Mouse (Mus musculus): ENCODE results near the gene Gimd1. TPM values are rescaled to one million over a fixed set of nuclear protein-coding genes. Genes with fewer than 3 reads are reported as not detected.
A peak's percentile ranks its signal among the peaks of the same experiment; 100 is the strongest.

Gimd1 gene
- 1.0 TPM in 1 of 2 replicates, not detected in the other for total RNA-seq (2021)
- long read RNA-seq, experiment 1: 0 reads
- long read RNA-seq, experiment 2, partial matches to known transcripts: 0 of 2 reads
- long read RNA-seq, experiment 2, other reads (novel, unspliced or antisense): 1 of 2 reads

- no peak for DNase-seq
These were observed at the start of gene Gimd1 for GRCm38 (mm10) chr3:132629601-132630239. TSS of gene Gimd1 (plus strand) at chr3:132629820.

- DNase-seq: no peak
These were observed 48.4 kb upstream of the Gimd1 start for GRCm38 (mm10) chr3:132581198-132581597.

GRCm38 (mm10) chr3:132582339-132582738, 47.3 kb upstream of the Gimd1 start:
- DNase-seq: no peak

- DNase-seq: no peak
These were observed 44.3 kb upstream of the Gimd1 start for GRCm38 (mm10) chr3:132585122-132585972.

GRCm38 (mm10) chr3:132588146-132588545, 41.5 kb upstream of the Gimd1 start:
- DNase-seq: peak; percentile 16

- no peak for DNase-seq
These were observed 39.6 kb upstream of the Gimd1 start for GRCm38 (mm10) chr3:132590010-132590409.

GRCm38 (mm10) chr3:132590604-132591003, 39.0 kb upstream of the Gimd1 start:
- DNase-seq: no peak

GRCm38 (mm10) chr3:132628741-132629140, 879 bp upstream of the Gimd1 start:
- DNase-seq: no peak

GRCm38 (mm10) chr3:132633261-132633660, 3.6 kb downstream of the Gimd1 start:
- DNase-seq: no peak

GRCm38 (mm10) chr3:132637080-132637479, 7.5 kb downstream of the Gimd1 start:
- no peak for DNase-seq

GRCm38 (mm10) chr3:132644071-132644470, 14.5 kb downstream of the Gimd1 start:
- no peak for DNase-seq

- DNase-seq: no peak
These were observed 17.2 kb downstream of the Gimd1 start for GRCm38 (mm10) chr3:132646814-132647213.

- DNase-seq: no peak
These were observed 19.7 kb downstream of the Gimd1 start for GRCm38 (mm10) chr3:132649368-132649767.

GRCm38 (mm10) chr3:132650191-132650590, 20.6 kb downstream of the Gimd1 start:
- DNase-seq: no peak

GRCm38 (mm10) chr3:132651776-132652175, 22.2 kb downstream of the Gimd1 start:
- peak; percentile 51 for DNase-seq

- DNase-seq: no peak
These were observed 24.3 kb downstream of the Gimd1 start for GRCm38 (mm10) chr3:132653959-132654358.

- no peak for DNase-seq
These were observed 26.3 kb downstream of the Gimd1 start for GRCm38 (mm10) chr3:132655955-132656354.

- no peak for DNase-seq
These were observed 47.9 kb downstream of the Gimd1 start for GRCm38 (mm10) chr3:132677494-132677893.

- peak; percentile 97 for DNase-seq
These were observed 54.0 kb downstream of the Gimd1 start, which contains the start of gene Tbck for GRCm38 (mm10) chr3:132683447-132684230. TSS of gene Tbck (plus strand) at chr3:132684144.

GRCm38 (mm10) chr3:132684231-132684928, 54.8 kb downstream of the Gimd1 start, which contains the start of gene Aimp1:
TSS of gene Aimp1 (minus strand) at chr3:132684370.
- DNase-seq: no peak
